Mouse (Mus musculus): ENCODE data around the gene 9430097D07Rik.

The 9430097D07Rik gene

GRCm38 (mm10) chr2:32575586-32576160 lies at the start of gene 9430097D07Rik:
Gene 9430097D07Rik, minus strand, starts transcription at chr2:32575684.
- WGBS: 10% methylated on average over 28 of the region's 28 CpGs

- 87% methylated on average over 5 of the region's 5 CpGs for WGBS
Measured at GRCm38 (mm10) chr2:32624111-32624748, 48.7 kb upstream of the 9430097D07Rik start.

GRCm38 (mm10) chr2:32621517-32621859 lies 46.0 kb upstream of the 9430097D07Rik start, which contains the start of gene Ak1:
Gene Ak1, plus strand, starts transcription at chr2:32621758.
- WGBS: 41% methylated on average over 7 of the region's 7 CpGs

DNA sequence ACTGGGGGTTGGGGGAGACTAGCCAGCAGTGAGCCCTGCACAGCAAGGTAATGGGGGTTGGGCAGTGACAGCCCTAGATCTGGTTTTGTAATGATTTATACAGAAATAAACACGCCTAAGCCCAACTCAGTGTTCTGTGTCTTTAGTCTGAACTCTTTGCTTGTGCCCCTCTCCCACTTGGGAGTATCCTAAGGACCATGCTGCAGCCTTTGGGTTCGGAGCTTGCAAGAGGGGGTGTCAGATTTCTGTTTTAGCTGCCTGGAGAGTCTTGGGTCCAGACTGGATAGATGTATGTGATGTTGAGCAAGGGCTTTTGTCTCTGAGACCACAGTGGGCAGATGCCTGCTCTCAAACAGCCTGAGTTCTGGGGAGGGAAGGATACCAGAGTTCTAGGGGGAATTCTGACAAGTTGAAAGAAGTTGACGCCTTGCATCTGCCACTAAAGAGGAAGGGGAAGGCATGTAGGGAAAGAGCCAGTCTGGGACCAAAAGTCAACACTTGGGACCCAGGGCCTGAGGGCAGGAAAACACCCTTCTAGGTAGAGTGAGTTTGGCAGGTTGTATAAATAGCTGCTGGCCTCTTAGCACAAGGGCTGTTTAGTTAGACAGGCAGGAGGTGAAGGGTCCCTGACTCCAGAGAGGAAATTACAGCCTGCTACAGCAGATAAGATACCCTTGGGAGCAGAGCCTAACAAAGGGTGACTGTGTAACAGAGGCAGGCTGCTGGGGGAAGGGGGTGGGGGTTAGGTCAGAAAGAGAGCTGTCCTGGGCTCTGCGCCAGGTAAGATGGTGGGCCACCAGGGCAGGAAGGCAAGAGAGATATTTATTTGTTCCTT lies 45.4 kb upstream of the 9430097D07Rik start:
- 68% methylated on average over 4 of the region's 4 CpGs for WGBS

- 78% methylated on average over 9 of the region's 9 CpGs for WGBS
Measured at GRCm38 (mm10) chr2:32618051-32618450, 42.6 kb upstream of the 9430097D07Rik start.

DNA sequence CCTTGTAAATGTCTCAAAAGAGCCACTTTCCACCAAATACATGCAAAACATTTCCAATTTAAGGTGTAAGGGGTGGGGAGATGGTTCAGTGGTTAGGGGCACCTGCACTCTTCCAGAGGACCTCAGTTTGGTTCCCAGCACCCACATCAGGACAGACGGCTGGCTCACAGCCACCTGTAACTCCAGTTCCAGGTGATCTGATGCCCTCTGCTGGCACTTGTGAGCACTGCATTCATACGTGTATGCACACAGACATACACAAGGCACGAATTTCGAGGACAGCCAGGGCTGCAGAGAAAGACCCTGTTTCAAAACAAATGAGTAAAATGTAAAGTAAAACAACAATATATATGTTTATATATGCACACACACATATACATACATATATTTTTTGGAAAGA lies 42.1 kb upstream of the 9430097D07Rik start:
- 96% methylated on average over 4 of the region's 4 CpGs for WGBS

DNA sequence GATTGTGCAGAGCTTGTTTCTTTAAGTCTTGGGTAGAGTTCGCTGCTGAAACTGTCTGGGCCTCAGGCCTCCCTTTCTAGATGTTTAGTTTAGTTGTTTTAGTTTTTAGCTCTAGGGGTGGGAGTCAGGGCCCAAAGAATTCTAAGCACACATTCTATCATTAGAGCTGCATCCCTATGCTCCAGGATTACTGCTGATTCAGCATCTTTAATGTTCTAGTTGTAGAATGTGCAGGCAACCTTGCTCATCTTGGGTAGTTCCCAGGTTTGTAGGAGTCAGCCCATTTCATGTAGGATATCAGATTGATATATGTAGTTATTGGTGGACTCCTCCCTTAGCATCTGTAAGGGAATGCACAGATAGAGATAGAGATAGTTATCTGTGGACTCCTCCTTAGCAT lies 41.6 kb upstream of the 9430097D07Rik start:
- WGBS: 100% methylated on average over 1 of the region's 1 CpGs

DNA sequence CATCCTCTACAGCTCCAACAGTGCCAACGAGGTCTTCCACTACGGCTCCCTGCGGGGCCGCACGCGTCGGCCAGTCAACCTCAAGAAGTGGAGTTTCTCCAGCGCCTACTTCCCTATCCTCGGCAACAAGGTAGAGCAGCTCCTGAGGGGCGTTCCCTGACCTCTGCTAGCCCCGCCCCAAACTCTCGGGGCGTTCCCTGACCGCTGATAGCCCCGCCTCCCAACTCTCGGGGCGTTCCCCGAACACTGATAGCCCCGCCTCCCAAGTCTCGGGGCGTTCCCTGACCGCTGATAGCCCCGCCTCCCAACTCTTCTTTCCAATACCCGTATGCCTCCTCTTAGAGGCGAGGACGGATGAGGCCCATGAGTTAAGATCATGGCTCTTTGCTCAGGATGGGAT lies 36.8 kb upstream of the 9430097D07Rik start:
- 80% methylated on average over 26 of the region's 26 CpGs for WGBS

DNA sequence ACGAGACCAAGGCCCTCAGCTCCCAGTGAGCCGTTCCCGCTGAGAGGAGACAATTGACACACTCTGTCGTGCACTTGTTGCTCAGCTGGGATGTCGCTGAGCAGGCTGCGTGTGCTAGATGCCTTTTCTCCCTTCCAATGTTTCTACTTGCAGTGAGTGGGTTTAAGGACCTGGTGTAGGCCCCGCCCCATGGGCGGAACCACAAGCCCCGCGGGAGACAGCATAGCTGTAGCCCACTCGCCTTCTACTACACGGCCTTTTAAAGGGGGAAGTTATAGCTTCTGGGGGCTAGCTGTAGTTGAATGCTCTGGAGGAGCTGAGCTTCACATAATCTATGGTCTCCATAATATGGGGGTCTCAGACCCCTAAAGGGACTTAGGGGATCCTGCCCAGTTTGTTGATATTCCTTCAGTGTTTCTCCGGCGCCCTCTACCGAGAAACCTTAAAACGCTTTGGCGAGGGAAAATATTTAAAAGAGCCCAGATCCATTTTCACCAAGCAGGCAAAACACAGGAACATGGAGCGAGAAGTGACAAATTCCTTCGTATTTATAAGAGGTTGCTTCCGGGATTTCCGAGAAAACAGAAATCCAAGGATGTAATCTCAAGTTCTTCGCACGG lies 35.2 kb upstream of the 9430097D07Rik start:
- 8% methylated on average over 23 of the region's 23 CpGs for WGBS

DNA sequence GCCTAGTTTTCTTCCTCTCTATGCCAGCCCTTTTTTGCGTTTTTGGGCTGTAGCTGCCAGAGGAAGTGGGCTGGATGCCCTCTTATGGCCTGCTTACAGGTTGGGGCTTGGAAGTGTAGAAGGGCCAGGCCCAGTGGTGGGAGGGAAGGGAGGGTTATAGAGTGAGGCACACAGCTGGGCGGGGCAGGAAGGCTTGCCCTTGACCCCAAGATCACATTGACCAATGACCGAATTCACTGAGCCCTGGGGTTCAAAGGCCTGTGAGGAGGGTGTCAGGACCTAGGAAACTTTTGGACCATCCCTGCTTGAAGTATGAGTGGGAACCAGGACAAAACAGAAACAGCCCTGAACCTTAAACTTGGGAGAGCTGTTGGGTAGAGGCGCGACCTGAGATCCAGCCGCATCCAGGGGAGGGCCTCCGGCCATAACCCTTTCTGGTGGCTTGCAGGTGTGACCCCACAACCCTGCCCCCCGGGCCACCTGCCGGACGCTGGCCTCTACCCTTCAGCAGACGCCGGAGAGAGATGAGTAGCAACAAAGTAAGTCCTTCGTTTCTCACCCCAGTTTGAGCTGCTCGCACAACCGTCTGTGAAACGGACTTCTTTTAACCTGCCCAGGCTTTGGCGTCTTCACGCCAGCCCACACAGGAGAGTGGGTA lies 33.4 kb upstream of the 9430097D07Rik start:
- WGBS: 62% methylated on average over 18 of the region's 18 CpGs

DNA sequence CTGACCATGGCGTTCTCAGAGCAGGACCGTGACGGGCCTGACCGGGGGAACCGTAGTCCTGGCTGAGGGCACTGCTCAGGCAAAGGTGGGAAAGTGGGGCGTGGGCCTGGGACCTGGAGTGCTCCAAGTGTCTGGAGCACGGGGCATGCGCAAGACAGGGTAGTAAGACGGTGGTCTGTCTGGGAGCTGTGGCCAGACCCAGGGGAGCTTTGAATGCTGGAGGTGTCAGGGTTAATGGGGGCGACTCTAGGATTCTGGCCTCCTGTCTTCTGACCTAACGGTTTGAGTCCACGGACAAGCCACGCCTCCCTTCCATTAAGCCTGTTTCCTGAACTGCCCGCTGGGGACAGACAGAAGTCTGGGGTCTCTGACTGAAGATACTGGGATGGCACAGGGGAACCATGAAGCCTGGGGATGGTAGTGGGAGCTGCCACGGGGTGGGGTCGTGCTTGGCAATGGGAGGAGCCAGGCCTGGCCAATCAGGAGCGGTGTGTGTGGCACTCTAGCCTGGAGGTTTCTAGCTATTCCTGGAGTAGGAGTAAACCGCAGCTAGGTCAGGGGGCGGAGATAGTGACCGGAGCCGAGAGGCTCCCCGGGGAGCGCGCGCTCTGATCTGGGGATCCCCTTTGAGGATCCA lies 32.8 kb upstream of the 9430097D07Rik start:
- 14% methylated on average over 25 of the region's 25 CpGs for WGBS

- 6% methylated on average over 34 of the region's 34 CpGs for WGBS
Measured at GRCm38 (mm10) chr2:32607262-32607947, 31.9 kb upstream of the 9430097D07Rik start.

DNA sequence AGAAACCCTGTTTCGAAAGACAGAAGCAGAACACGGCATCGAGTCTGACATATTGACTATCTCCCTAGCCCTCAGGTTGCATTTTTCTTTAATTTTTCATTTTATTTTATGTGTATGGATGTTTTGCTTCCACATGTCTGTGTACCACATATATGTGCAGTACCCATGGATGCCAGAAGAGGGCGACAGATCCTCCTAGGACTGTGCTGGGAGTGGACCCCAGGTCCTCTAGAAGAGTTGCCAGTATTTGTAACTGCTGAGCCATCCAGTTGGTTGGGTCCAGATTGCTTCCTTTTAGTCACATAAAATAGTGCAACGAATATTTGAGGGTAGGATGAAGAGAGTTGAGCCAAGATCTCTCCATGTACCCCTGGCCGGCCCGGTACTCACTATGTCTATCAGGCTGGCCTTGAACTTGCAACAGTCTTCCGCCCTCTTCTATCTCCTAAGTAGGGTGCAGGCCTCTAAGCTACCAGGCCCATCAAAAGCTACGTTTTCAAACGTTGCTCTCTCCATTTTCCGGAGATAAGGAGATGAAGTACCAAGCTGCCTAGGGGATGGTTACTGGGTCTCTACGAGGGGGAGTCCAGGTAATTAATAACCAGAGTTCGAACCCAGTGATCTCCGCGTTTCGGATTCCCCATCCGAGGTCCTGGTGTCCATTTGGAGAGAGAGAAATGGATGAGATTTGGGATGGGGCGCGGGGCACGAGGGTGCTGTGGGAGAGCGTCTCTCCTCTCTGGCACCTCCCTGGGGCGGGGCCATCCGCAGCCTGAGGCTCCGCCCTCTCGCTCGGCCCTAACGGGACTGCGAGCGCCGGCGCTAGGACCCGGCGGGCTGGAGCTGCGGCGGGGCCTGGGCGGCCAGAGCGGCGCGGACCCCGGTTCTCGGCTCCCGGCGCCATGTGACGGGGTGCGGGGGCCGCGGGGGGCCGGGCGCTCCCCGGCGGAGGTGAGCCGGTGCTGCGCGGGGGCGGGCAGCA lies 31.0 kb upstream of the 9430097D07Rik start:
- WGBS: 12% methylated on average over 53 of the region's 55 CpGs

GRCm38 (mm10) chr2:32604631-32605030 lies 29.1 kb upstream of the 9430097D07Rik start:
- WGBS: 46% methylated on average over 10 of the region's 10 CpGs

DNA sequence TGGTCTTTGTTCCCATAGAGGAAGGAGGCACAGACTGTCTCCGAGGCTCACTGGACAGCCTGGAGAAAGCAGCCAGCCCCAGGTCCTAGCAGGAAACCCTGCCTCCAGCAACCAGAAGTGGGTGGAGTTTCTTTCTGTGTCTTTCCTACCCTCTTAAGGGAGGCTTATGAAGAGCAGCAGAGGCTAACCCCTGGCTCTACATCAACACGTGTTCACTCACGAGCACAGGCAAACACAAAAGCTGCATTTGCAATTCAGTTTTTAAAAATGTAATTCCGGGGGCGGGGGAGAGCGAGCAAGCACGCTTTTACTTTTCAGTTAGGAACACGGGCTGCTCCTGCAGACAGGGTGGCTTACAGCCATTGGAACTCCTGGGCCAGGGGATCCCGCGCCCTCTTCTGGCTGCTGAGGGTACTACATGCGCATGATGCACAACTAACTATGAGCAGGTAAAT lies 27.1 kb upstream of the 9430097D07Rik start:
- under 1% methylated on average over 11 of the region's 11 CpGs for WGBS

GRCm38 (mm10) chr2:32601417-32602065 lies 26.1 kb upstream of the 9430097D07Rik start:
- WGBS: 33% methylated on average over 8 of the region's 8 CpGs

GRCm38 (mm10) chr2:32599409-32599808 lies 23.9 kb upstream of the 9430097D07Rik start, which contains the start of gene St6galnac6:
Gene St6galnac6, plus strand, starts transcription at chr2:32599709.
- 92% methylated on average over 3 of the region's 3 CpGs for WGBS

- WGBS: 78% methylated on average over 8 of the region's 8 CpGs
Measured at GRCm38 (mm10) chr2:32598506-32598905, 23.0 kb upstream of the 9430097D07Rik start.

DNA sequence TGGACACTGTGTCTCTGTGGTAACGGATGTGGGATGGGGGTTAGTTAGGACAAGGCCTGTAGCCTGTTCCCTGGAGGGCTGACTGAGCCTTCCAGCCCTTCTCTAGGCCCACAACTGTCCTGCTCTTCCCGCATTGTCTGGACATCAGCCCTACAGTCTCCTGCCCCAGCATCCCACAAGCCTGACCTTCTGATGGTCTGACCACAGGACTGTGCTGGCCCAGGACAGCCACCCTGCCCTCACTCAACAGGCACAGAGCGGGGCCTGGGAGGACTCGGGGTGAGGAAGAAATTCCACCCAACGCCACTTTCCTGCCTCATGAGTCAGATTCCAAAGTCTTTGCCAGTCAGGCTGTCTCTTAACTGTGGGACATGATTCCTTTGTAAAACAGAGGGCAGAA lies 22.2 kb upstream of the 9430097D07Rik start:
- 92% methylated on average over 5 of the region's 5 CpGs for WGBS
